Mouse (Mus musculus): ENCODE measurements at regions not wholly inside any gene's neighbourhood (a gene's known extent, or its start where the extent isn't known, plus 50 kb on each side); places are given as distances from the start of the nearest gene placed in this dataset.

DNA sequence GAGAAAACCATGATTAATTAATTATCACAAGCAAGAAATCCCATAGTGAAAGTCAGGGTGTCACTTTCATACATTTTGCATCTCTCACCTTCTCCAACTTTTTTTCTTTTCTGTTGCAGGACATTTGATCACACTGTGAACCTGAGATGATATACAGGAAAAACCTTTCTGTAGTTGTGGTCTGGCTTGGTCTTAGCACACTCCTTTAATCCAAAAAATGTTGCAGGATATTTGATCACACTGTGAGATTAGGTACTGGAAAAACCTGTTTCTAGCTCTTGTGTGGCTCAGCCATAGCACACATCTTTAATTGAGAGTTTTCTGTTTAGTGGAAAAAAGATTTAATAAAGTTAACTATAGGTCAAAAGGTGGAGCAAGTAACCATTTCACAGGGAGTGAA is 645.6 kb upstream of the Zfp804a start:
- intact Hi-C loops (cut with DNase I): no loop called here
- DNase-seq: no peak

DNA sequence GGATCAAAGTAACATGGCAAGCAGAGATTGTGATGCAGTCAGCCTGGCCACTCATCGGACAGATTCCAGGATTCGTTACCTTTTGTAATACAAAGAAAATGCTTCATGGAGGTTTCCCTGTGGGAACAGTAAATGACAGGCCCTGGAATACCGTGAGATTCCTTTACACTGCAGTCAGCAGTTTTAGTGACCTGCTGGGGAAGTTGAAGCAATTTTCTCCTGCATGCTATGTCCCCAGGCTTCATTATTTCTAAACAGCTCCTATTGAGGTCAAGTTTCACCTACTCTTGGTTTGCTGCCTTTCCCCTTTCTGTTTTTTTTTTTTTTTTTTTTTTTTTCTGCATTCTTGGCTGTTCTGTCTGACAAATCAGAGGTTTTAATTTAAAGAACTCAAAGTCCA is 641.3 kb upstream of the Zfp804a start:
- intact Hi-C loops (cut with DNase I): no loop called here
- DNase-seq: no peak

DNA sequence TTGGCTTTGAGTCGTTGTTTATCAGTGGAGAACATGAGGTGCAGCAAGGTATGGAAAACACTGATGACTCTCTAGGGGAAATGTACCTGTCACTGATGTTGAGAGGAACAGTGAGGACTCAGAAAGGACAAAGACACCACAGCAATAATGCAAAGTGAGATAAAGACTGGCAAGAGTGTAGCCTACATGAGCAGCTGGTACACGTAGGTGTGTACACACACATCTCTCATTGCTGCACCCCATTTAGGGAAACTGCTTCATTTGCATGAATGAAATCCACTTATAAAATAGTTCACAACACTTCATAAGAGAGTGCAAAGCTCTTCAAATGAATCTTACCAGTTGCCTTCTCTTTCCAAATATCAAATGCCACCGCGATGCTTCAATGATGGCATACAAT is 621.6 kb upstream of the Zfp804a start:
- intact Hi-C loops (cut with DNase I): no loop called here
- no peak for DNase-seq

DNA sequence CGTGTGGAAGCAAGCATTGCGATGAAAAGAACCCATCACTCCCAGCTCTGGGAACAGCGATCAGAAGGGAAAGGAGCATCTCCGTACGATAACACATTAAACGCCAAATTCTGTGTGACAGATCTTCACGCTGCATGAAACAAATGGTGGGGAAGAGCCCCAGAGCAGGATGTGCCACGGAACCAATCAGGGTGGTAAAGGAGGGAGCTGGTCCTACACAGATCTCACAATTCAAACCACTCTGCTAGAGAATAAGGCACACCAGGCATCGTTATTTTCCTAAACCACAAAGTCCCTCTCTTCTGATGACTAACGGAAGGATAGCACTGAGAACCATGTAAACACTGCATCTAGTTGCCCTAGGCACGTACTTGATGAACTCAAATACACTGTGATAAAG is 613.9 kb upstream of the Zfp804a start:
- intact Hi-C loops (cut with DNase I): no loop called here
- no peak for DNase-seq

DNA sequence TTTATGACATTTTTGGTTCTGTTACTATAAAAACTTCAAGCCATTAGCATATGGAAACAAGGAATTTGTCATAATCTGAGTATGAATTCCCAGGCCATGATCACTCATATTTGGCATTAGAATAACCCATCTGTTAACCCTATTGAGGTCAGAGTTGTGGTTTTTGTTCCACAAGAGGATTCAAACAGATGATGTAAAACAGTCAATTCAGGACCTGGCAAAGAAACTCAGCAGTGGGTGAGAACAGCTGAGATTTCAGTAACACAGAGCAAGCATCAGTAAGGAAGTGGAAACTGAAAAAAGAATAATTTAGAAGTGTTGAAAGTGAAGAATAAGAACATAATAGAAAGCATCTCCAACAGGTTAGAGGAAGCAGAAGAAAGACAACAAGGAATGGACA is 612.1 kb upstream of the Zfp804a start:
- no peak for DNase-seq
- intact Hi-C loops (cut with DNase I): no loop called here

DNA sequence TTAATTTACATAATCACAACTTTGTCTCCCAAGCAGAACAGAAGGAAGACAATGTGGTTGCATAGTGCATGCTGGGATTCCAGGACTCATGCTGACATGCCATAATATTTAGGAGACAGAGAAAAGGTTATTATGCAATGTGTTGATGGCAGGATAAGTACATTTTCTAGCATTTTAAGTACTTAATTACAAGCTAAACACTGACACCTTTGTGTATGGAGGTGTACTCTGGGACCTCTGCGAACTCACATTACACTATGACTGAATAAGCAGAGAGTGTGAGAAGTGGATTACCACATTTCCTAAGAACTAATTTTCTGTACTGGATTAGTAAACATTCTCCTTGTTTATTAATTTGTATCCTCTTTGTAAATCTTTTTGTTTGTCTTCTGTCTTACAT is 602.5 kb upstream of the Zfp804a start:
- DNase-seq: no peak
- intact Hi-C loops (cut with DNase I): no loop called here

DNA sequence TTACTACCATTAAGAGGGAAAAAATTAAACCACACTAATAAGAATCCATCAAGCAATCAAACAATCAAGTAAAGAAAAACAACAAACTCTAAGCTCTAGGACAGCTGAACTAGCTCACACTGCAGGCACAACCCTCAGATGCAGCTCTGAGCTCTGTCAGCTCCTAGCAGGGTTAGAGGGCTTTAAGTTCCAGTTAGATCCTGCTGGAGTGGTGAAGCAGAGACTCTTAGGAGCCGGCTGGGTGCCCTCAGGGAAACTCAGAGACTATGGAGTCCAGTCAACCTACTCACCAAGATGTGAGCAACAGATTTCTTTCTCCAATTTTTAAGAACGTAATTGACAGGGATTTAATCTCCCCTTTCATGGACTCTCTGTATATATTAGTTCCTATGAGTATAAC is 564.2 kb upstream of the Zfp804a start:
- DNase-seq: no peak
- intact Hi-C loops (cut with DNase I): no loop called here

DNA sequence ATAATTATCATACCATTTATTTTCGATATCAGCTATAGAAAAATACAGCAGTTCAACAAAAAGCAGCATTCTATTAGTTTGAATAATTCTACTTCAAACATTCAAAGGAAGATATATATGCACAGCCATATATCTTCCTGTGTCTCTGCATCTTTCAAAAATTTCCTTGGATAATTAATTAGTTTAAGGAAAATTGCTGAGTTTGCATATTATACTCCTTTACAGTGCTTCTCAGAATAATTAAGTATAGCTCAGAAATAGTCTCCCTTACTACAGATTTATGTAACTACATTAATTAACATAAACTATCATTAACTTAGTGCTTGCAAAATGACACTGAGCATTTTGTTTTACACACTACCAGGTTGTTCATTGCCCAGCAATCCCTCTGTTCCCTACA is 546.0 kb upstream of the Zfp804a start:
- intact Hi-C loops (cut with DNase I): no loop called here
- DNase-seq: no peak

DNA sequence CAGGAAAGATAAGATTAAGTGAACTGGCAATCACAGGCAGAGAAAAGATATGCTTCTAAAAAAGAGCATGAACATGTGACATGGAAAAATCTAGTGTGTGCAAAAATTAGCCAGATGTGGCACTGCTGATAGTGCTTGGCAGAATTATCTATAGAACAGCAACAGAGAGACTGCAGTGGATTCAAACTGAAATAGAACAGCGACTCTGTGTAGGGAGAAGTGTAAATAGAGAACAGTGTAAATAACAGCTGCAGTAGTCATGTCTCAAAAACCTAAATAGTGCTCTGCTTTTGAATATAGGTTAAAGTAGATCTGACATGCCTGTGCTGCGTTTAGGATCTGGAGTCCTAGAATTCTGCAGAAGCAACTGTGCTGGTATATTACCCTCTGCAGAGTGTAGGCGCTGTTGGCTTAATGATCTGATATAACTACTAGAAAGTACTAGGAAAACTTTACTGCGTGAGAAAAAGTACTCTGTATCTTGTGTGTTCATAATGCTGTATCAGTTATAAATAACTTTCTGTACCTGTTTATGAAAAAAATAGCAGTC is 539.9 kb upstream of the Zfp804a start:
- no peak for DNase-seq

DNA sequence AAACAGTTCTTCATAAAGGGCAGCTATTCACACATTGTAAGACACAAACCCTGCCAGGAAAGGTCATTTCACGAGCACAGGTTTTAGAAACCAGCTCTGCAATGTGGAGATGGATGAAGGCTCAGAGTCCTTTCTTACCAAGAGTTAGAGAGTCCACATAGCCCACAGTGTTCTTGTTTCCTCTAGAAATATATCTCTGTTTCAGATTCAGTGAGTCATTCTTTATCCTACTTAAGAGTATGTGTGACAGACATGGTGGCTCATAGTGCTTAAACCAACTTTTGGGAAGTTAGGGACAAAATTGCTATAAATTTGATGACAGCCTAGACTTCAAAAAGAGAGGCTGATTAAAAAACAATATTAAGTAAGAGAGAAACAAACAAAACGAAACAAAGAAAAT is 514.9 kb upstream of the Zfp804a start:
- intact Hi-C loops (cut with DNase I): no loop called here
- DNase-seq: no peak

More for the DNA sequence above, 539.9 kb upstream of the Zfp804a start:
- intact Hi-C loops (cut with DNase I): no loop called here

DNA sequence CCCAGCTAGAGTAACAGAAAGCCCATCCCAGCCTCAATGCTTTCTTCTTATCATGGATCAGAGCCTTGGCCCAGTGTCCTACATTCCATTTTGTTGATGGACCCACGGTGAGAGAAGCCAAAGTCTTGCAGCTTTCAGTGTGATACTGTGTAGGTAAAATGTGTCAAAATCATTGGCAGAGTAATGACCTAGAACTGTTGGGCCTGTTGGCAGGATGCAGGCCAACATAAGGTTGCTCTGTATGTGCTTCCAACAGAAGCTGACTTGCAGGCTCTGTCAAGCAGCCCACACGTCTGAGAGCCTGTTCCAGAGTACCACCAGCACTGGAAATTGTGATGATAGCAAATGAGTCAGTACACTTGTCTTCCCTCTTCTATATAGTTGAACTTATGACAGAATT is 503.9 kb upstream of the Zfp804a start:
- peak; percentile 9 for DNase-seq
- intact Hi-C loops (cut with DNase I): no loop called here

DNA sequence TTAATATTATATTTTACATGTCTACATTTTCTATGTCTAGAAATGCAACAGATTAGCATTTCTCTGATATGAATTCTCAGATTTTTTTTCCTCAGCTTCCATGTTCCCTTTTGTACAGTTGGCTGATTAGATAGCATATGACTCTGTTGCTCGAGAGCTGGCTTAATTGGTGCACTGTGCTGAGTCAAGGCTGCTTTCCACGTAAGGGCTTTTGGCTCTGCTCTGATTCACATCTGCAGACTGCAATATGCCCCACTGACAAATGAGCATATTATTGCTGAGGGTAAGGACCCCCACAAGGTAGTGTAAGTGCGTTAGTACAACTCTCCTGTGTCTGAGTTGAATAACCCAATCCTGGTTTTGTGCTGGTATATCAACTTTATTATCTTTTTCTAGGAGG is 470.9 kb upstream of the Zfp804a start:
- intact Hi-C loops (cut with DNase I): no loop called here
- DNase-seq: no peak

Measured in left cerebral cortex, postnatal 4 days (tissue).